In the genomic region with DNA sequence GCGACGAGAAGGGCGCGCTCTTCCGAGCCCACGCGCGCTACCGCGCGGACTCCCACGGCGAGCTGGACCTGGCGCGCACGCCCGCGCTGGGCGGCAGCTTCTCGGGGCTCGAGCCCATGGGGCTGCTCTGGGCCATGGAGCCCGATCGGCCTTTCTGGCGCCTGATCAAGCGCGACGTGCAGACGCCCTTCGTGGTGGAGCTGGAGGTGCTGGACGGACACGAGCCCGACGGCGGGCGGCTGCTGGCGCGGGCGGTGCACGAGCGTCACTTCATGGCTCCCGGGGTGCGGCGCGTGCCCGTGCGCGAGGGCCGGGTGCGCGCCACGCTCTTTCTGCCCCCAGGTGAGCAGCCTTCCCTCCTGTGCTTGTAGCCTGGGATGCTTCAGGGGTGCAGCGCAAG, we compare ENCODE assay signal across 8 mouse cellular contexts. TPM values are rescaled to one million over a fixed set of nuclear protein-coding genes. Genes with fewer than 3 reads are reported as not detected.
DNase-seq lines count a peak whose midpoint lies in the region; ATAC-seq and TF ChIP-seq lines count a peak whose summit lies in the region.
"Not testable (repeated sequence)": the region's sequence is repeated elsewhere in the genome, so short reads cannot be mapped to it uniquely, and the experiment has no call there.

No protein-coding gene starts in this region.

- 3% methylated on average over 50 of the region's 52 CpGs for WGBS in liver, adult 2 months
- 2% methylated on average over 37 of the region's 52 CpGs for WGBS in midbrain, embryonic 14.5 days
- 2% methylated on average over 52 of the region's 52 CpGs for WGBS in stomach, embryonic 15.5 days

- not testable (repeated sequence) for H3K9ac ChIP-seq in liver, adult 2 months (ENCODE audit: low read depth, low read length); midbrain, embryonic 14.5 days (replicated peaks; ENCODE audit: low read length); stomach, embryonic 15.5 days

- not testable (repeated sequence) for TF ChIP-seq CTCF in E14TG2a.4 (conservative IDR thresholded peaks at IDR 0.05; ENCODE audit: low read length); liver, adult 2 months (IDR thresholded peaks at IDR 0.05; ENCODE audit: low read depth, low read length)

- TF ChIP-seq POLR2A in liver, adult 2 months (IDR thresholded peaks at IDR 0.05; ENCODE audit: extremely low read depth, insufficient read depth, low read length): not testable (repeated sequence)

- not testable (repeated sequence) for ATAC-seq in midbrain, embryonic 14.5 days (ENCODE audit: low FRiP score, low TSS enrichment); stomach, embryonic 15.5 days (ENCODE audit: insufficient read depth, low FRiP score, low read depth)

- DNase-seq in cerebellum, postnatal 10 days: peak; percentile 58 to 59
- DNase-seq in frontal cortex, postnatal 25 days (ENCODE audit: low spot score in 2 of 2): peak; percentile 18 to 20
- DNase-seq in heart, postnatal 4 days: peak; percentile 45
- peak; percentile 59 for DNase-seq in kidney, postnatal 14 days
- not testable (repeated sequence) for DNase-seq in liver, adult 2 months (ENCODE audit: extremely low read depth, low read depth, low spot score)
- DNase-seq in midbrain, embryonic 14.5 days: peak; percentile 22

- H3K79me2 ChIP-seq in liver, adult 2 months (ENCODE audit: control insufficient read depth, insufficient read depth, low read length): not testable (repeated sequence)

- not testable (repeated sequence) for H3K4me1 ChIP-seq in E14TG2a.4 (replicated peaks; ENCODE audit: low read depth, low read length); midbrain, embryonic 14.5 days (ENCODE audit: control insufficient read depth, insufficient read depth, low read length); stomach, embryonic 15.5 days
- peaks cover 11% of the 10 kb centered on the region for H3K4me1 ChIP-seq in liver, adult 2 months (ENCODE audit: control insufficient read depth, insufficient read depth, low read length)

- H3K4me2 ChIP-seq in midbrain, embryonic 14.5 days (ENCODE audit: low read length): peak overlapping the region; percentile 52
- peak overlapping the region; percentile 69 for H3K4me2 ChIP-seq in stomach, embryonic 15.5 days

- not testable (repeated sequence) for H3K36me3 ChIP-seq in E14TG2a.4 (ENCODE audit: insufficient read depth, low read length); liver, adult 2 months (ENCODE audit: control insufficient read depth, insufficient read depth, low read length); midbrain, embryonic 14.5 days (ENCODE audit: control insufficient read depth, insufficient read depth, low read length); stomach, embryonic 15.5 days

- H3K9me3 ChIP-seq in E14TG2a.4 (ENCODE audit: low read length); midbrain, embryonic 14.5 days (ENCODE audit: control insufficient read depth, low read length); stomach, embryonic 15.5 days: not testable (repeated sequence)

- peaks cover 49% of the 10 kb centered on the region for H3K27me3 ChIP-seq in E14TG2a.4 (ENCODE audit: insufficient read depth, low read length)
- H3K27me3 ChIP-seq in liver, adult 2 months (ENCODE audit: control insufficient read depth, insufficient read depth, low read length); midbrain, embryonic 14.5 days (ENCODE audit: control insufficient read depth, insufficient read depth, low read length): not testable (repeated sequence)
- H3K27me3 ChIP-seq in stomach, embryonic 15.5 days (replicated peaks): peaks cover 25% of the 10 kb centered on the region

- not testable (repeated sequence) for H3K27ac ChIP-seq in liver, adult 2 months (replicated peaks; ENCODE audit: insufficient read depth, low read depth, low read length); midbrain, embryonic 14.5 days (replicated peaks; ENCODE audit: low read depth, low read length); stomach, embryonic 15.5 days

- peak overlapping the region; percentile 77 for H3K4me3 ChIP-seq in E14TG2a.4 (replicated peaks; ENCODE audit: low read length)
- peak overlapping the region; percentile 28; the same call in 1 of the 2 replicates for H3K4me3 ChIP-seq in liver, adult 2 months (ENCODE audit: insufficient read depth, low read depth, low read length)
- peak overlapping the region; percentile 32 for H3K4me3 ChIP-seq in midbrain, embryonic 14.5 days (replicated peaks; ENCODE audit: low read depth, low read length)
- H3K4me3 ChIP-seq in stomach, embryonic 15.5 days (replicated peaks): peak overlapping the region; percentile 40

RNA-seq across cellular contexts. Expression of gene Acot5, which starts 0.5 kb away (rescaled TPM):
- under 1 TPM in 1 of 2 experiments, not detected in 1; 0.21 TPM for total RNA-seq in heart, postnatal 4 days (2021)
- not detected in 2 replicates for total RNA-seq in liver, adult 2 months (2014; rRNA removed)
- 0.06 TPM in 1 of 2 replicates, not detected in the other for polyA plus RNA-seq in liver, adult 2 months (2012; rRNA removed)
- polyA plus RNA-seq in midbrain, embryonic 14.5 days (2014; fragmentation: Nextera tagmentation; extraction: Ambion mirVana): not detected in 2 replicates
- 0.14 TPM in 1 of 2 replicates, not detected in the other for polyA plus RNA-seq in stomach, embryonic 15.5 days (2015; fragmentation: Nextera tagmentation; extraction: Ambion mirVana)

RNA-seq across cellular contexts. Expression of gene Acot3, which starts 17.6 kb away (rescaled TPM):
- total RNA-seq in heart, postnatal 4 days (2021): 1 to 10 TPM; 2.2 to 2.5 TPM
- 45.4 and 58.2 TPM in 2 replicates for total RNA-seq in liver, adult 2 months (2014; rRNA removed)
- 33.7 and 59.9 TPM in 2 replicates for polyA plus RNA-seq in liver, adult 2 months (2012; rRNA removed)
- 0.88 and 1.2 TPM in 2 replicates for polyA plus RNA-seq in midbrain, embryonic 14.5 days (2014; fragmentation: Nextera tagmentation; extraction: Ambion mirVana)
- polyA plus RNA-seq in stomach, embryonic 15.5 days (2015; fragmentation: Nextera tagmentation; extraction: Ambion mirVana): 0.68 and 1.3 TPM in 2 replicates

RNA-seq across cellular contexts. Expression of gene Gm49366, which starts 30.8 kb away (rescaled TPM):
- not detected for total RNA-seq in heart, postnatal 4 days (2021)
- total RNA-seq in liver, adult 2 months (2014; rRNA removed): not detected in 2 replicates
- not detected in 2 replicates for polyA plus RNA-seq in liver, adult 2 months (2012; rRNA removed)
- not detected in 2 replicates for polyA plus RNA-seq in midbrain, embryonic 14.5 days (2014; fragmentation: Nextera tagmentation; extraction: Ambion mirVana)
- 0.73 TPM in 1 of 2 replicates, not detected in the other for polyA plus RNA-seq in stomach, embryonic 15.5 days (2015; fragmentation: Nextera tagmentation; extraction: Ambion mirVana)

RNA-seq across cellular contexts. Expression of gene Acot6, which starts 30.9 kb away (rescaled TPM):
- 1 to 10 TPM; 2.9 to 3.4 TPM for total RNA-seq in heart, postnatal 4 days (2021)
- 0.74 and 1.1 TPM in 2 replicates for total RNA-seq in liver, adult 2 months (2014; rRNA removed)
- 0.97 and 1.1 TPM in 2 replicates for polyA plus RNA-seq in liver, adult 2 months (2012; rRNA removed)
- polyA plus RNA-seq in midbrain, embryonic 14.5 days (2014; fragmentation: Nextera tagmentation; extraction: Ambion mirVana): 1.5 and 1.9 TPM in 2 replicates
- 1.6 and 1.7 TPM in 2 replicates for polyA plus RNA-seq in stomach, embryonic 15.5 days (2015; fragmentation: Nextera tagmentation; extraction: Ambion mirVana)

RNA-seq across cellular contexts. Expression of gene Acot4, which starts 31.4 kb away (rescaled TPM):
- 1 to 10 TPM; 1.3 to 1.5 TPM for total RNA-seq in heart, postnatal 4 days (2021)
- total RNA-seq in liver, adult 2 months (2014; rRNA removed): 43.4 and 53.4 TPM in 2 replicates
- polyA plus RNA-seq in liver, adult 2 months (2012; rRNA removed): 44.7 and 71.6 TPM in 2 replicates
- 0.18 and 0.62 TPM in 2 replicates for polyA plus RNA-seq in midbrain, embryonic 14.5 days (2014; fragmentation: Nextera tagmentation; extraction: Ambion mirVana)
- polyA plus RNA-seq in stomach, embryonic 15.5 days (2015; fragmentation: Nextera tagmentation; extraction: Ambion mirVana): 2.4 and 2.6 TPM in 2 replicates

Comparison
In these comparisons a context has a peak if more than half of its experiments do, and no peak if none do; other contexts are left out.
1. RNA of gene Acot3, which starts 17.6 kb away (polyA plus RNA-seq): 33.7 to 59.9 TPM in liver, adult 2 months; 0.68 to 1.3 TPM in stomach, embryonic 15.5 days and 0.88 to 1.2 TPM in midbrain, embryonic 14.5 days; every median in the first group is over 10 times any median in the second.
2. Peak in every context shown above with its lines, with median percentiles within 50 percentile points of each other: H3K4me3 ChIP-seq.